Mouse (Mus musculus) midbrain, embryonic 12.5 days (tissue): ENCODE results near the gene Gm10642. TPM values are rescaled to one million over a fixed set of nuclear protein-coding genes. Genes with fewer than 3 reads are reported as not detected.

Source experiments
- ATAC-seq: fragments of 200-750 bp; cut with Nextera tagmentation; 2 replicates; pipeline ENCODE4 v1.8.0; 2017; ENCODE audit warnings: low read depth, moderate TSS enrichment, moderate library complexity; ENCODE audit not compliant: low FRiP score
- H3K27ac ChIP-seq: fragments of 300-500 bp; sonication (generic); replicated peaks from 2 replicates; pipeline ENCODE4 v1.5.1; 2016; ENCODE audit warnings: mild to moderate bottlenecking
- H3K27me3 ChIP-seq: fragments of 300-500 bp; sonication (generic); 2 replicates; pipeline ENCODE4 v1.6.1; 2016; ENCODE audit warnings: mild to moderate bottlenecking
- H3K36me3 ChIP-seq: fragments of 300-500 bp; sonication (generic); 2 replicates; pipeline ENCODE4 v1.6.1; 2016
- H3K4me1 ChIP-seq: fragments of 300-500 bp; sonication (generic); 2 replicates; pipeline ENCODE4 v1.6.1; 2016
- H3K4me2 ChIP-seq: fragments of 300-500 bp; sonication (generic); replicated peaks from 2 replicates; pipeline ENCODE4 v1.6.1; 2016; ENCODE audit warnings: mild to moderate bottlenecking, moderate library complexity
- H3K4me3 ChIP-seq: fragments of 300-500 bp; sonication (generic); 2 replicates; pipeline ENCODE4 v1.5.1; 2016; ENCODE audit warnings: mild to moderate bottlenecking
- H3K9ac ChIP-seq: fragments of 300-500 bp; sonication (generic); replicated peaks from 2 replicates; pipeline ENCODE4 v1.6.1; 2016; ENCODE audit warnings: mild to moderate bottlenecking, moderate library complexity
- H3K9me3 ChIP-seq: fragments of 300-500 bp; sonication (generic); 2 replicates; pipeline ENCODE4 v1.6.1; 2016; ENCODE audit warnings: mild to moderate bottlenecking
- WGBS: fragments of 180-500 bp; shearing (Covaris S2); methylation state at CpG from one replicate; pipeline ENCODE4 v1.1.7; 2016; 5-methylcytosine and 5-hydroxymethylcytosine counted together
- polyA plus RNA-seq: library from polyadenylated mRNA; unstranded; fragments of >200 nt; fragmentation: Nextera tagmentation; extraction: Ambion mirVana; gene quantifications from 2 replicates; pipeline ENCODE4 v1.2.1, GENCODE M21; 2016

Gene Gm10642
- polyA plus RNA-seq, 1 experiment from 2014 or later: 0.32 TPM

DNA sequence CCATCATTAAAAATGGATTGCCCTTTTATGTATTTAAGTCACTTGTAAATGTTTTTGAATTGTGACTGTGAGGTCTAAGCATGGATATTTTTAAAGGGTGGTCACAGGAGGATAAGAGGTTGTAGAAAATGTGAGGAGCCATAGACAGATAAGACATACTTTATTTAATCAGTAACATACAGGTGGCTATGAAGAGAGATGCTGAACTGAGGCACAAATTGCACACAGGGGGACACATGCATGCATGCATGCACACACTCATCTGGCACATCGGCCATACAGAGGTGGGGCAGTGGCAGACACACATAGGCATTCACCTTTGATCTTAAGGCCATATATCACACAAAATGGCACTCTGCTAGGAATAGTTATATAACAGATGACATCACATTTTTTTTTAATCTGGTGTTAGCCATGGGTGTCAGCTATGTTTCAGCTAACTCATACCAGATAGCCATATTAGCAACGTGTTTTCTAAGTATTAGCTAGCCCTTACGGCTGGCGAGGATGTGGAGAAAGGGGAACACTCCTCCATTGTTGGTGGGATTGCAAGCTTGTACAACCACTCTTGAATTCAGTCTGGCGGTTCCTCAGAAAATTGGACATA, 47.6 kb downstream of the Gm10642 start:
- Histone ChIP-seq H3K4me3 (no peak overlapping the region), H3K4me1 (no peaks in the 10 kb centered on the region), H3K9me3 (no peaks in the 10 kb centered on the region), H3K27me3 (no peaks in the 10 kb centered on the region), H3K36me3 (peaks cover 6% of the 10 kb centered on the region; the same call in 1 of the 2 replicates), H3K4me2 (no peak overlapping the region), H3K9ac (no peak overlapping the region), H3K27ac (no peak overlapping the region)
- no peak for ATAC-seq
- 97% methylated on average over 5 of the region's 5 CpGs for WGBS

DNA sequence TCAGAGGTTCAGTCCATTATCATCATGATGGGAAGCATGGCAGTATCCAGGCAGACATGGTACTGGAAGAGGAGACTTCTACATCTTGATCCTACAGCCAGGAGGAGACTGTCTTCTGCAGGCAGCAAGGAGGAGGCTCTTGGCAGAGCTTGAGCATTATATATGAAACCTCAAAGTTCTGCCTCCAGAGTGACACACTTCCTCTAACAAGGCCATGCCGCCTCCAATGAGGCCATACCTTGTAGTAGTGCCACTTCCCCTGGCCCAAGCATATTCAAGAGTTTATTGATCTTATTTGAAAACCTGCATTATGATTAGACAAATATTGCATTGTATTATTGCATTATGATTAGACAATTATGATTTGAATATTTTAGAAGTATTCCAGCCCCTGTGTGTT, 50.4 kb downstream of the Gm10642 start:
- Histone ChIP-seq H3K4me1 (no peaks in the 10 kb centered on the region), H3K4me2 (no peak overlapping the region), H3K4me3 (no peak overlapping the region), H3K27ac (no peak overlapping the region), H3K9me3 (no peaks in the 10 kb centered on the region), H3K9ac (no peak overlapping the region), H3K27me3 (no peaks in the 10 kb centered on the region), H3K36me3 (peaks cover 6% of the 10 kb centered on the region; the same call in 1 of the 2 replicates)
- ATAC-seq: no peak
- WGBS: 97% methylated on average over 1 of the region's 1 CpGs

Other genes starting within 250 kb of the Gm10642 start
- 169 and 172 TPM in 2 replicates for gene Ccnb2, start 234.7 kb upstream of the Gm10642 start, polyA plus RNA-seq
- gene Rnf111, start 152.5 kb upstream of the Gm10642 start, polyA plus RNA-seq: 47.5 and 52.0 TPM in 2 replicates
- 79.3 and 83.4 TPM in 2 replicates for gene Sltm, start 113.5 kb upstream of the Gm10642 start, polyA plus RNA-seq
- gene Mindy2, start 923 bp downstream of the Gm10642 start, polyA plus RNA-seq: 19.4 and 20.8 TPM in 2 replicates
- gene Adam10, start 22.7 kb downstream of the Gm10642 start, polyA plus RNA-seq: 82.6 and 88.4 TPM in 2 replicates